Mouse (Mus musculus): ENCODE results near the gene Gse1.

- TF ChIP-seq CTCF (conservative IDR thresholded peaks at IDR 0.05; ENCODE audit: low read length) (no peak), POU5F1 (IDR thresholded peaks at IDR 0.05; ENCODE audit: borderline replicate concordance, low read length) (no peak)
Measured at GRCm38 (mm10) chr8:120397444-120398411, 169.5 kb downstream of the Gse1 start.

All from E14TG2a.4 (cell line).